Mouse (Mus musculus): ENCODE data around the gene Acp1.

The Acp1 gene

GRCm38 (mm10) chr12:30911261-30912047 lies at the start of gene Acp1, which contains the start of gene Sh3yl1:
Acp1 (minus strand) TSS chr12:30911589.
Sh3yl1 (plus strand) TSS chr12:30911668.
- CTCF ChIA-PET, result no interaction called here

GRCm38 (mm10) chr12:30944197-30944596 lies 32.8 kb upstream of the Acp1 start:
- CTCF ChIA-PET, result no interaction called here

GRCm38 (mm10) chr12:30943057-30943986 lies 31.9 kb upstream of the Acp1 start:
- CTCF ChIA-PET, result no interaction called here

- CTCF ChIA-PET, result no interaction called here
Measured at GRCm38 (mm10) chr12:30936899-30937298, 25.5 kb upstream of the Acp1 start.

- CTCF ChIA-PET, result no interaction called here
Measured at GRCm38 (mm10) chr12:30933299-30933698, 21.9 kb upstream of the Acp1 start.

- CTCF ChIA-PET, result interaction anchor here (0.6 kb wide), 1 partner anchor 45 kb away, joined by 4 read pairs; no protein-coding TSS in a partner anchor
Measured at GRCm38 (mm10) chr12:30928182-30928581, 16.8 kb upstream of the Acp1 start.

- CTCF ChIA-PET, result no interaction called here
Measured at GRCm38 (mm10) chr12:30922401-30922800, 11.0 kb upstream of the Acp1 start.

- CTCF ChIA-PET, result no interaction called here
Measured at GRCm38 (mm10) chr12:30912840-30913239, 1.5 kb upstream of the Acp1 start.

- CTCF ChIA-PET, result no interaction called here
Measured at GRCm38 (mm10) chr12:30912048-30912381, 626 bp upstream of the Acp1 start.

- CTCF ChIA-PET, result no interaction called here
Measured at GRCm38 (mm10) chr12:30910860-30911259, 529 bp downstream of the Acp1 start.

- CTCF ChIA-PET, result no interaction called here
Measured at GRCm38 (mm10) chr12:30909881-30910280, 1.5 kb downstream of the Acp1 start.

GRCm38 (mm10) chr12:30908658-30909057 lies 2.7 kb downstream of the Acp1 start:
- CTCF ChIA-PET, result no interaction called here

GRCm38 (mm10) chr12:30897039-30897438 lies 14.3 kb downstream of the Acp1 start:
- CTCF ChIA-PET, result interaction anchor here (0.7 kb wide), 1 partner anchor 15 kb away, joined by 6 read pairs; no protein-coding TSS in a partner anchor

- CTCF ChIA-PET, result no interaction called here
Measured at GRCm38 (mm10) chr12:30891438-30891837, 20.0 kb downstream of the Acp1 start.

GRCm38 (mm10) chr12:30890067-30890466 lies 21.3 kb downstream of the Acp1 start:
- CTCF ChIA-PET, result no interaction called here

GRCm38 (mm10) chr12:30888003-30888402 lies 23.4 kb downstream of the Acp1 start:
- CTCF ChIA-PET, result no interaction called here

GRCm38 (mm10) chr12:30885891-30886290 lies 25.5 kb downstream of the Acp1 start:
- CTCF ChIA-PET, result no interaction called here

GRCm38 (mm10) chr12:30884622-30885230 lies 26.7 kb downstream of the Acp1 start:
- CTCF ChIA-PET, result no interaction called here

GRCm38 (mm10) chr12:30883986-30884621 lies 27.3 kb downstream of the Acp1 start, which contains the start of gene Alkal2:
Alkal2 (plus strand) TSS chr12:30884322.
- CTCF ChIA-PET, result no interaction called here

GRCm38 (mm10) chr12:30883592-30883985 lies 27.8 kb downstream of the Acp1 start:
- CTCF ChIA-PET, result no interaction called here

GRCm38 (mm10) chr12:30879447-30879846 lies 31.9 kb downstream of the Acp1 start:
- CTCF ChIA-PET, result interaction anchor here (0.6 kb wide), 1 partner anchor 137 kb away, joined by 3 read pairs; no protein-coding TSS in a partner anchor

- CTCF ChIA-PET, result no interaction called here
Measured at GRCm38 (mm10) chr12:30865781-30866180, 45.6 kb downstream of the Acp1 start.
